Mouse (Mus musculus) C2C12 (cell line): ENCODE measurements at regions not wholly inside any gene's neighbourhood (a gene's known extent, or its start where the extent isn't known, plus 50 kb on each side); places are given as distances from the start of the nearest gene placed in this dataset.
"Not testable (repeated sequence)": the region's sequence is repeated elsewhere in the genome, so short reads cannot be mapped to it uniquely, and the experiment has no call there.

ENCODE experiments used
- H3K27me3 ChIP-seq: one replicate; pipeline ENCODE4 v1.6.1; 2011; ENCODE audit not compliant: control insufficient read depth, insufficient read depth, insufficient read length
- H3K36me3 ChIP-seq: one replicate; pipeline ENCODE4 v1.6.1; 2011; ENCODE audit not compliant: control insufficient read depth, insufficient read depth
- H3K4me3 ChIP-seq: one replicate; pipeline ENCODE4 v1.5.1; 2011; ENCODE audit warnings: mild to moderate bottlenecking, control low read depth; ENCODE audit not compliant: poor library complexity, insufficient read depth, severe bottlenecking
- H3K79me2 ChIP-seq: one replicate; pipeline ENCODE4 v1.6.1; 2011; ENCODE audit not compliant: control insufficient read depth, insufficient read depth
- H3K79me3 ChIP-seq: one replicate; pipeline ENCODE4 v1.6.1; 2011; ENCODE audit warnings: low read depth, control low read depth
- H3ac ChIP-seq: one replicate; pipeline ENCODE3; 2011; ENCODE audit warnings: low read depth; ENCODE audit not compliant: control insufficient read depth, insufficient read length
- CEBPB ChIP-seq: IDR thresholded peaks from one replicate; pipeline ENCODE4 v1.6.1; 2011; ENCODE audit warnings: low read depth, mild to moderate bottlenecking, control low read depth, moderate library complexity
- CTCF ChIP-seq: IDR thresholded peaks from one replicate; pipeline ENCODE4 v1.5.1; 2011; ENCODE audit not compliant: control insufficient read depth, insufficient read depth, insufficient read length
- FOSL1 ChIP-seq: IDR thresholded peaks from one replicate; pipeline ENCODE4 v1.8.0; 2011; ENCODE audit warnings: mild to moderate bottlenecking, low read length; ENCODE audit not compliant: poor library complexity, insufficient read depth, severe bottlenecking
- MAX ChIP-seq: IDR thresholded peaks from one replicate; pipeline ENCODE4 v1.6.1; 2011; ENCODE audit warnings: mild to moderate bottlenecking, control low read depth
- MYOD1 ChIP-seq: IDR thresholded peaks from one replicate; pipeline ENCODE4 v1.6.1; 2011; ENCODE audit warnings: low read depth; ENCODE audit not compliant: control insufficient read depth, insufficient read length
- MYOG ChIP-seq: IDR thresholded peaks from one replicate; pipeline ENCODE4 v1.6.1; 2011; ENCODE audit not compliant: control insufficient read depth, insufficient read length; ENCODE audit errors: extremely low read depth
- USF1 ChIP-seq: IDR thresholded peaks from one replicate; pipeline ENCODE4 v1.6.1; 2011; ENCODE audit warnings: low read depth, mild to moderate bottlenecking, control low read depth, moderate library complexity

DNA sequence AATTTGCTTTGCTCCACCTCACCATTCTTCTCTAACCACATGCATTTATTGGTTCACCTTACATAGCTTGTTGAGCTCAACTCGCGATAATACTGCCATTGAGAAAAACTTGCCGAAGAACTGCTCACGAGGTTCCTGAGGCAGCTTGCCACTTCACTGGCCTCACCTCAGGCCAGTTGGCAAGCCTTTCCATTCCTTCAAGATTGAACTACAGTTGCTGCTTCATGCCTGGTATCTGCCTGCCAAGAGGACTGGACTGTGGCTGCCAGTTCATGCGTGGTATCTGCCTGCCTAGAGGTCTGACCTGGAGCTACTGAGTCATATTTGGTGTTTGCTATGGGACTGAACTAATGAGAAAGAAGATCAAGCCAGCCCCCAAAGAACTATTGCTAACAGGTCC, 420.9 kb downstream of the 1190002N15Rik start:
- TF ChIP-seq CEBPB: no peak
- no peak for TF ChIP-seq MYOD1
- TF ChIP-seq MYOG: no peak
- no peak for TF ChIP-seq USF1
- no peak for TF ChIP-seq MAX
- H3K79me3 ChIP-seq: no peaks in the 10 kb centered on the region
- no peak overlapping the region for H3ac ChIP-seq
- no peak overlapping the region for H3K4me3 ChIP-seq
- H3K79me2 ChIP-seq: no peaks in the 10 kb centered on the region
- H3K36me3 ChIP-seq: no peaks in the 10 kb centered on the region
- no peaks in the 10 kb centered on the region for H3K27me3 ChIP-seq

GRCm38 (mm10) chr9:94107701-94108100, 430.2 kb downstream of the 1190002N15Rik start:
- not testable (repeated sequence) for H3K36me3 ChIP-seq, H3K4me3 ChIP-seq, H3ac ChIP-seq, H3K27me3 ChIP-seq, H3K79me2 ChIP-seq, H3K79me3 ChIP-seq

DNA sequence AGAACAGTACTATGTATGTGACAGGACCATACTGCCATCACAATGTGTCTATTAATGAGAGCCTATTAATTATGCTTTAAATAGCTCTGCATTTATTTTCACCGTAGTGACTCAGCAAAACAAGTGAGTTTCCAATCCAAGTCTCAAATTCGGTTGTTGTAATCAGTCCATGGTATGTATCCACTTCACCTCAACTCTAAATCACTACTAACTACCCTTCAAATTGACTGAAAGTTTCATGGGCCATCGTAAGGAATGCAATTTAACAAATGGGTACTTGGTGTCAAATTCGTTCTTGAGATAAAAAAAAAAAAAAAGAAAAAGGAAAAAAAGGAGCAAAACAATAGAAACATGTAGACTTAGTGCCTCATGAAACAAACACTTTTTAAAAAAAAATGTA, 433.2 kb downstream of the 1190002N15Rik start:
- H3K79me2 ChIP-seq: no peaks in the 10 kb centered on the region
- no peak for TF ChIP-seq USF1
- no peak for TF ChIP-seq CTCF
- no peak for TF ChIP-seq CEBPB
- no peak for TF ChIP-seq MYOD1
- no peak for TF ChIP-seq MAX
- TF ChIP-seq FOSL1: no peak
- no peak for TF ChIP-seq MYOG
- H3ac ChIP-seq: no peak overlapping the region
- no peaks in the 10 kb centered on the region for H3K27me3 ChIP-seq
- H3K36me3 ChIP-seq: no peaks in the 10 kb centered on the region
- H3K79me3 ChIP-seq: no peaks in the 10 kb centered on the region
- H3K4me3 ChIP-seq: no peak overlapping the region

- Histone ChIP-seq H3ac (no peak overlapping the region), H3K79me2 (no peaks in the 10 kb centered on the region), H3K4me3 (no peak overlapping the region), H3K27me3 (no peaks in the 10 kb centered on the region), H3K79me3 (no peaks in the 10 kb centered on the region), H3K36me3 (no peaks in the 10 kb centered on the region)
- TF ChIP-seq FOSL1 (no peak), CTCF (no peak), USF1 (no peak)
Observed at GRCm38 (mm10) chr9:94101958-94102357, 435.9 kb downstream of the 1190002N15Rik start.

- TF ChIP-seq USF1 (no peak), MYOD1 (no peak), MYOG (no peak), FOSL1 (no peak), CEBPB (no peak), MAX (no peak), CTCF (no peak)
- no peaks in the 10 kb centered on the region for H3K36me3 ChIP-seq
Observed at GRCm38 (mm10) chr9:94094800-94095199, 443.1 kb downstream of the 1190002N15Rik start.

DNA sequence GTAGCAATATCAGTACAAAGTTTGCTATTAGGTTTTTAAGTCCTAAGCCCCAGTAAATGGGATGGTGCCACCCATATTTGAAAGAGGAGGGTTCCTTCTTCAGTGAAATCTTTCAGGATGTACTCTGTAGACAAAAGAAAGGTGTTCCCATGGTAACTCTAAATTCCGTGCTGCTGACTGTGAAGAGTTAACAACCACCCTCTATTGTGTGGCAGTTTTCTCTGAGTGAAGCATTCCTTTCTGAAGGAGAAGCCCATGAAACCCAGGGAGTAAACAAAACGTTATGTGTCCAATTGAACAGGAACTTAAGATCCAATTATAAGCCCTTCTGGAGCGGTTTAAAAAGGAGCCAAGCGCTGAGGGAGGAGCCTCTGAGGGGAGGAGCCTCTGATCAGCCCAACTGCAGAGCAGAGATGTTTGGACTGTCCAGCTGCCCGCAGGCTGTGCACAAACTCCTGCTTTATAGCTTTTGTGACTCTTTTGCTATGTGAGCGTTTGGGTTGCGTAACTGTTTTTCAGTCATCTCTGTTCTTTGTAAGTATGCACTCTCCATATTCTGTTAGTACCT, 446.1 kb downstream of the 1190002N15Rik start:
- H3K79me2 ChIP-seq: no peaks in the 10 kb centered on the region
- H3ac ChIP-seq: no peak overlapping the region
- H3K79me3 ChIP-seq: no peaks in the 10 kb centered on the region
- no peaks in the 10 kb centered on the region for H3K27me3 ChIP-seq
- no peak overlapping the region for H3K4me3 ChIP-seq
- no peak for TF ChIP-seq MYOD1
- no peak for TF ChIP-seq CEBPB
- TF ChIP-seq FOSL1: no peak
- TF ChIP-seq MYOG: no peak
- TF ChIP-seq MAX: no peak
- TF ChIP-seq USF1: no peak
- no peak for TF ChIP-seq CTCF
- no peaks in the 10 kb centered on the region for H3K36me3 ChIP-seq

More at GRCm38 (mm10) chr9:94094800-94095199, 443.1 kb downstream of the 1190002N15Rik start:
- Histone ChIP-seq H3K79me2 (no peaks in the 10 kb centered on the region), H3K4me3 (no peak overlapping the region), H3K27me3 (no peaks in the 10 kb centered on the region), H3ac (no peak overlapping the region), H3K79me3 (no peaks in the 10 kb centered on the region)
